Mouse (Mus musculus) B cell, adult 62 days (primary cell): Measurements from ENCODE around the gene Insrr. TPM values are rescaled to one million over a fixed set of nuclear protein-coding genes. Genes with fewer than 3 reads are reported as not detected.

Experiments used
- total RNA-seq: library from RNA; stranded (reverse); gene quantifications from 4 replicates; pipeline ENCODE4 v1.2.4, GENCODE M21; 2023

Insrr gene
- 0.21 to 0.24 TPM in 2 of 4 replicates, not detected in the others for total RNA-seq

DNA sequence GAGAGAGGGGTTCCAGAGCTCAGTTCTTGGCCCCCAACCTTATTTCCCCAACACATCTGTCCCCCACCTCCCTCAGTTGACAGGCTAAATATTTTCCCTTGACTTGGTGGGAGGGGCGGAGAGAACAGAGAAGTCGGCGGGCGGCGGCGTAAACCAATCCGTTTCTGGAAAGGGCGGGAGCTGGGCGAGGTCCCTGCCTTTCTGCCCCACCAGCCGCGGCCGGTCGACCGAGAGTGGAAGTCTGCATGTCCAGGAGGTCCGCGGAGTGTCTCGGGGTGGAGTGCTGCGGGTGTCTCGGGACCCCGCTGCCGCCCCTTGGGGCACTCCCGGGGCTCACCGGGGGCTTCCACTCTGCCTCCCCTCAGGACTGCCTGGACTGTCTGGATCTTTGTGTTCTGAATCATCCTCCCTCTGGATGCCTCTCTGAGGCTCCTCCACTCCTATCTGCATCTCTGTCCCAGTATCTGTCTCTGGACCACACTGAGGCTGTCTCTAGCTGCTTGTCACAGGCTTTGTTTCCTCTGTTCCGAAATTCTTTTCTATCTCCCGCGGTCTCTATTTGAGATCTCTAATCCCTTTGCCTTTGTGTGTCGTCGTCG, at the start of gene Insrr:
Insrr (plus strand) TSS at position 216 of the 599 bp plus-strand sequence.

DNA sequence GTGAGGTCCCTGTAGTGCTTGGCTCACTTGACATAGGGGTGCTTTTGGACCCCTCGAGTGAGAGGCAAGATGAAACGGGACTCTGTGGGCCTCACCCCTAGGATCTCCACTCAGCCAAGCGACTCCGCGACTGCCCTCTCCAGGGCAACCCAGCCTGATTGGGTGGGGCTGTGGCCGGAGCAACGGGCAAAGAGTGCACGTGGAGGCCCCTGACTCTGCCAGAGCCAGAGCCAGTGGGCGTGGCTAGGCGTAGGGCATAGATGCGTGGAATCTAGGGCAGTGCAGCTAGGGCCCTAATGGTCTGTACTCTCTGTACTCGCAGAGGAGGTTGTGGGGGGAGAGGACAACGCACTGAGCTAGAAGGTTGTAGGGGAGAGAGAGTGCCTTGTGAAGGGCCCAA, 48.3 kb upstream of the Insrr start, which contains the start of gene Lrrc71:
Lrrc71 (minus strand) TSS at position 195 of the 400 bp plus-strand sequence.

DNA sequence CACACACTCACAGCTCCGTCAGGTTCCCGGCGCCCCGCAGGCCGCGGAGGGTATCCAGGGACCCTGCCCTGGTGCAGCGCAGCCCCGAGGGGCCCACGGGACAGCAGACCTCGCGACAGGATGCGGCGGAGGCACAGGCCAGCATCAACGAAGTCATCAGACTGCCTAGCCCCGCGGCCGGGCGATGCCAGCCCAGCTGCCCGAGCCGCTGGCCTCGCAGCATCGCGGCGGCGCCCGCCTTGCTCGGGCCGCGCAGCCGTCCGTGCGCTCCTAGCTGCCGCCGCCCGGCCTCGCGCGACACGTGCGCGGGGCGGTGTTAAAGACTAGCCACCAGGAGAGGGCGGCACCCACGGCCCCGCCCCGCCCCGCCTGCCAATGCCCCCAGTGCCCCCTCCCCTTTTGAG, 1.8 kb upstream of the Insrr start, which contains the start of gene Ntrk1:
Ntrk1 (minus strand) TSS at position 241 of the 404 bp plus-strand sequence.

DNA sequence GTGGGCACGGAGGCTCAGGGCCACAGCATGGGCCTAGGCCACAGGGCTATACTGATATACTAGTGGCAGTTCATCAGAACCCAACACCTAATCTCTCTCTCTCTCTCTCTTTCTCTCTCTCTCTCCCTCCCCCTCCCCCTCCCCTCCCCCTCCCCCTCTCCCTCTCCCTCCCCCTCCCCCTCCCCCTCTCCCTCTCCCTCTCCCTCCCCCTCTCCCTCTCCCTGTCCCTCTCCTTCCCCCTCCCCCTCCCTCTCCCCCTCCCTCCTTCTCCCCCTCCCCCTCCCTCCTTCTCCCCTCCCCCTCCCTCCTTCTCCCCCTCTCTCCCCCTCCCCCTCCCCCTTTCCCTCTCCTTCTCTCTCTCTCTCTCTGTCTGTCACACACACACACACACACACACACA, 27.5 kb downstream of the Insrr start, which contains the start of gene Pear1:
Pear1 (minus strand) TSS at position 101 of the 400 bp plus-strand sequence.

DNA sequence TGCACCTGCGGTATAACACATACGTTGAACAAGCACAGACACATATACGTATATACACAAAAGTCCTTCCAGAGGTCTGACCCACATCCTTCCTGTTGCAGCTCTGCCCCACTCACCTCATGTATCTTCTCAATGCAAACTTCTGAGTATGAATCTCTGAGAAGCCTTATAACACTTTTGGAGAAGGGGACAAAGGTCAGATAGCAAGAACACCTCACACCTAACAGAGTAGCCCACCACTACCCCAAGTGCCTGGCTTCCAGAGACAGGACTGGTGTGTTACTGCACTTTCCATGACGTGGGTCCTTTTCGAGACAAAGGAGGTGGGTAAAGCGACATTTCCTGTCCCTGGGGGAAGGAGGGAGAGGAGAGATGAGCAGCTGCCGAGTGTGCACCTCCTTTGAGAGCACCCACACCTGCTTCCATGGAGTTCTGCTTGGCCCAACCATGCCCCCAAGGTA, 49.9 kb downstream of the Insrr start, which contains the start of gene Sh2d2a:
Sh2d2a (plus strand) TSS at position 106 of the 461 bp plus-strand sequence.

Other genes starting within 250 kb of the Insrr start
- 29.3 to 30.7 TPM (median 29.8 TPM) in 4 replicates for gene Arhgef11, start 179.4 kb upstream of the Insrr start, total RNA-seq
- 0.38 to 0.92 TPM (median 0.46 TPM) in 3 of 4 replicates, not detected in the other for gene Lrrc71, start 48.3 kb upstream of the Insrr start, total RNA-seq
- not detected in 4 replicates for gene Ntrk1, start 1.8 kb upstream of the Insrr start, total RNA-seq
- 21.5 to 26.1 TPM (median 23.9 TPM) in 4 replicates for gene Pear1, start 27.4 kb downstream of the Insrr start, total RNA-seq
- gene Sh2d2a, start 49.8 kb downstream of the Insrr start, total RNA-seq: 25.2 to 31.8 TPM (median 27.6 TPM) in 4 replicates
- gene Prcc, start 88.7 kb downstream of the Insrr start, total RNA-seq: 53.9 to 58.5 TPM (median 54.9 TPM) in 4 replicates
- gene Hdgf, start 109.4 kb downstream of the Insrr start, total RNA-seq: 64.9 to 76.1 TPM (median 71.6 TPM) in 4 replicates
- 124 to 137 TPM (median 134 TPM) in 4 replicates for gene Mrpl24, start 122.6 kb downstream of the Insrr start, total RNA-seq
- 62.5 to 66.0 TPM (median 64.2 TPM) in 4 replicates for gene Isg20l2, start 133.4 kb downstream of the Insrr start, total RNA-seq
- gene Rrnad1, start 133.8 kb downstream of the Insrr start, total RNA-seq: 28.2 to 36.3 TPM (median 31.4 TPM) in 4 replicates
- gene Crabp2, start 151.7 kb downstream of the Insrr start, total RNA-seq: 0.63 to 2.6 TPM (median 1.7 TPM) in 4 replicates
- gene Nes, start 174.1 kb downstream of the Insrr start, total RNA-seq: not detected in 4 replicates
- not detected in 4 replicates for gene Bcan, start 203.3 kb downstream of the Insrr start, total RNA-seq
- not detected in 4 replicates for gene Hapln2, start 230.6 kb downstream of the Insrr start, total RNA-seq
- gene Gpatch4, start 246.2 kb downstream of the Insrr start, total RNA-seq: 10.8 to 17.6 TPM (median 14.2 TPM) in 4 replicates